Mouse (Mus musculus) thymus, adult 18-20 months (tissue): ENCODE measurements around the gene Plscr3.
"Not testable (repeated sequence)": the region's sequence is repeated elsewhere in the genome, so short reads cannot be mapped to it uniquely, and the experiment has no call there.

Source experiments
- DNase-seq, 2 experiments: peaks; one replicate each; pipeline ENCODE4 v3.0.0; 2022; ENCODE audit warnings: mixed read lengths in 2 of 2

Plscr3 gene

DNA sequence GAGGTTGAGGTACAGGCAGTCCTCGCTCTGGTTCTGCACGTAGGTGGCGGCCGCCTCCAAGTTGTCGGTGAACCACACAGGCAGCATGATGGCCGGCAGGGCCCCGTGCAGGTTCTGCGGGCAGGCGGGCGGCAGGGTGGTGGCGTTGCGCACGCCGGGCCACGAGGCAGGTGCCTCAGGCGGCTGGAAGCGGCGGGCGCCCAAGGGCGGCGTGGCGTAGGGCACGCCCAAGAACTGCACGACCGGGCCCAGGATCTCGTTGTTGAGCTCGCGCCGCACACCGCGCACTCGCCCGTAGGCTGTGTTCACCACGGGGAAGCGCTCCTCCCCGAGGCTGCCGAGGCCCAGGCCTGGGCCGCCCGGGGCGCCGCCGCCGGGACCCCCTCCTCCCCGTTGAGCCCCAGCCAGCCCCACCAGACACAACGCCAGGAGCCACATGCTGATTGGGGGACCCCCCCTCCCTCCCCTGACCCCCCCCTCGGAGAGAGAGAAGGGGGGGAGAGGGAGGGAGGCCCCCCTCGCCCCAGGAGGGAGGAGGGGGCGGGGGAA, 12.1 kb upstream of the Plscr3 start:
- peak in 1 of 2 experiments; percentile 37 for DNase-seq

DNA sequence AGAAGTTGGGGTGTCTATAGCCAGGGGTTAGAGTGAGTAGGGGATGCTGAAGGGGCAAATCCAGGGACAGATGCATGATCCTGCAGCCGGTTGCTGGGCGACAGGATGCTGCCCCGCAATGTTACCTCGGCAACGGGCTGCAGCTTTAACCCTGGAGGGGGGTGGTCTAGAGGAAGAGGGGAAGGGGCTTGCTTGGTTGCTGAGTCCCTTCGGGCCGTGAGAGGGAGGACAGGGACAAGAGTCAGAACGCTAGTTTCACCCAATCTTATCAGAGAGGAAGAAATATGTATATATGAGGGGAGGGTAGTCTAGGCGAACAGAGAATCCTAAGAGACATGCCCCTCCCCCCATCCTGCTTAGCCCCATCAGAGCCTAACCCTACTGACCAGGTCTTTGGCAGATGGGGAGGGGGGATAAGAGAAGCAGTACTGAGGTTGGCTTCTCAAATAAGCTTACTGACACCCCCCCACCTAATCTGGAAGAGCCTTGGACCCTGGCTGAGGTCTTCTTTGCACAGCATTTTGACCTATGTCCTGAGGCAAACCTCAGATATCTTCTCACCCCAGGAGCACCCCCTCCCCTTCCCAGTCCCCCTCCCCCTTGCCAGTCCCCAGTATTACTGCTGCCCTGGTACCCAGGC, 10.7 kb upstream of the Plscr3 start:
- DNase-seq: no peak

DNA sequence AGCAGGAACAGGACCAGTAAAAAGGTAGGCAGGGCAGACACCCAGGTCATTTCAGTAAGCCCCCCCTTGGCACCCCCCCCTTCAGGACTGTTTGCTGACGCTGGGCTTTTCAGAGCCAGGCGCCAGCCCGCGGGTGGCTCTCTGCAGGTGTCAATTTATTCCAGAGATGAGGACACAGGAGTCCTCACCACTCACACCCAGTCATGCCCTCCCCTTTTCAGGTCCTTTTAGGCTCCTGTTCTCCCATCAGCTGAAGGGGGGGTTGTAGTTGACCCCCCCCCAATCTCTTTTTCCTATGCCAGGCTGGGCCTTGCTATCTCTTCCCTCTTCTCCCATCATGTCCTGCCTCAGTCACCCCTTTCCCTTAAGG, 10.2 kb upstream of the Plscr3 start:
- no peak for DNase-seq

DNA sequence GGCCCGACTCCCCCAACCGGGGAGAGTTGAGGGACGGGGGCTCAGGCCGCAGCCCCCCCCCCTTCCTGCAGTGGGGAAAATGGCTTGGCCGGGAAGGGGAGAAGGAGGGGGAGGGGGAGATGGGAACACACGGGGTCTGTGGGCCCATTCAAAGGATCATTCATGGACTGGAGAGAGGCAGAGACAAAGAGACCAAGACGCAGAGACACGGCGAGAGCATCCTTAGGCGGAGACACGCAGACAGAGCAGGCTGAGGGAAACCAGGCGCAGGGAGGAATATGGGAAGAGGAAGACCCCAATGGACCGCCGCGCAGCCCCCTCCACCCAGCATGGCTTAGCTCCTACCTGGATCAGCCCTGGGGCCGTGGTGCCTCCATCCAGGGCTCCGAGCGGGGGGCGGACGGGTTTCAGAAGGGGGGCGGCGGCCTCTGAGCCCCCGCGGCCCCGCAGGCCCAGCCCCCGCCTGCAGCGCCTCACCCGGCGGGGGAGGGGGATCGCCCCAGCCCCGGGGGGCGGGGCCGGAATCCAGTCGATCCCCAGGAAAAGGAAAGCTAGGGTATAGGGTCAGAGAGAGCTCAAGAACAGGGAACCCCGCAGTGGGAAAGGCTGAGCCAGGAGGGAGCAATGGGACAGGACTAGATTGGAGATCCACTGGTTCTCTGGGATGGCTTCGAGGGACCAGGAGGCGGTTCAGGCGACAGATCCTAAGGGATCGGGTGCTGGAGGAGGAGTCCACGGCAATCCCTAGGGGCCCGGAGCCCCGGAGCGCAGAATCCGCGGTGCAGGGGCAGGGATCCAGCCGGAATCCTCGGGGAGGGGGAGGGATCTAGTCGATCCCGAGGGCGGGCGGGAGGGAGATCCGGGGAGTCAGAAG, 9.2 kb upstream of the Plscr3 start:
- no peak for DNase-seq

DNA sequence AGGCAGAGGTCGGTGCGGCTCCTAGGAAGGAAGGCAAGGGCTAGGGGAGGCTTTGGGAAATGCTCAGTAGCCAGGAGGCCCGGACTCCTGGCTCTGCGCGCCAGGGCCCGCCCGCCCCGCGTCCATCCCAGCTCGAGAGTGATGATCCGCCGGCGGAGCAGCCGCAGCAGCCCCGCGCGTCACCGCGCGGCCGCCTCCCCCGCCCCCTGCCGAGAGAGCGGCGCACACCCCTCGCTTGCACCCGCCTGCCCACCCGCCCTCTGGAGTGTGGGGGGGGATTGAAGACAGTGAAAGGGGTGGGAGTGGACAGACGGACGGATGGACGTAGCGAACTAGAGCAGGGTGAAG, 8.6 kb upstream of the Plscr3 start, which contains the start of gene Nlgn2:
Nlgn2 (minus strand) TSS at position 181 of the 348 bp plus-strand sequence.
- no peak for DNase-seq

DNA sequence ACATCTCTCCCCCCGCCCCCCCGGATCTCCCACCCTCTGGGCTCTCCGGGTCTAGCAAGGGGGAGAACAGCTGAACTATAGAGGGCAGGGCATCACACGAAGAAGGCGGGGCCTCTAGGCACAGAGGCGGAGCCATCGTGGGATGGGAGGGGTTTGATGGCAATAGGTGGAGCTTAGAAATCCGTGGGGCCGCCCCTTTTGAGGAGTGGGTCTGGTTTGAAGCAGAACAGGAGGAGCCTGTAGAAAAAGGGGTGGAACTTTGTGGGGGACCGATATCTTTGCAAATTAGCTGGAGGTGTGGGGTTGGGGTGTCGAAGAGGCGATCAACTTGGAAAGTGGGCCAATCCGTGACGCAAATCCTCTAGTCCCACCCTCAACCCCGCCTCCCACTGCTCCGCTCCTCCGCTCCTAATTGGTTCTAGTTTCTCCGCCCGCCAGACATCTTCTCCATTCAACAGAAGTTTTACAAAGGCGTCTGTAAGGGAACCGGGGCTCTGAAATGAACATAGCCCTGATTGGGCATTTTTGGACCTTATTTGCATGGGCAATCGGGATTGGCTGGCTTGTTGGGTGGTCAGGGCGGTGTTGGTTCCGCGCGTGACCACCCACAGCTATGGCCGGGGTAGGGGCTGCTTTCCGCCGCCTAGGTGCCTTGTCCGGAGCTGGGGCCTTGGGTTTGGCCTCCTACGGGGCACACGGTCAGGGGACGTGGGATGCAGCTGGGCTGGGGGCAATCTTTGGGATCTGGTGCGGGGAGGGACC, 8.0 kb upstream of the Plscr3 start, which contains the start of gene Tmem256:
Tmem256 (plus strand) TSS at position 563 of the 762 bp plus-strand sequence.
- peak; percentile 78 to 89 for DNase-seq

DNA sequence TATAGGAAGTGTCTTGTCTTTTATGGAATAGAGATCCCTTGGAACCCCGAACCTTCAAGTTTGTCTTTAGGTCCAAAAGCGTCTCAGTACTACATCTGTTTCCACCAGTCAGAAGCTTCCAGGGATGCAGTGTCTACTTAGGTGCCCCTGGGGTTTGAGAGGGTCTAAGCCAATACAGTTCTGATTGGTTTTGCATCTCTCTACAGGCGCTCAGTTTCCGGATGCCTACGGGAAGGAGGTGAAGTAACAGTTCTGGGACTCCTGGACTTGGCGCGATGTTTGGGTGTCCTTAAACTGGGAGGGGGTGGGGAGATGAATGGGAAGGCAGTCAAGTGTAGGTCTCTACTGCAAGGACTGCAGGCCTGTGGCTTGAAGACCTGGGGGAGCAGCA, 7.5 kb upstream of the Plscr3 start:
- no peak for DNase-seq

DNA sequence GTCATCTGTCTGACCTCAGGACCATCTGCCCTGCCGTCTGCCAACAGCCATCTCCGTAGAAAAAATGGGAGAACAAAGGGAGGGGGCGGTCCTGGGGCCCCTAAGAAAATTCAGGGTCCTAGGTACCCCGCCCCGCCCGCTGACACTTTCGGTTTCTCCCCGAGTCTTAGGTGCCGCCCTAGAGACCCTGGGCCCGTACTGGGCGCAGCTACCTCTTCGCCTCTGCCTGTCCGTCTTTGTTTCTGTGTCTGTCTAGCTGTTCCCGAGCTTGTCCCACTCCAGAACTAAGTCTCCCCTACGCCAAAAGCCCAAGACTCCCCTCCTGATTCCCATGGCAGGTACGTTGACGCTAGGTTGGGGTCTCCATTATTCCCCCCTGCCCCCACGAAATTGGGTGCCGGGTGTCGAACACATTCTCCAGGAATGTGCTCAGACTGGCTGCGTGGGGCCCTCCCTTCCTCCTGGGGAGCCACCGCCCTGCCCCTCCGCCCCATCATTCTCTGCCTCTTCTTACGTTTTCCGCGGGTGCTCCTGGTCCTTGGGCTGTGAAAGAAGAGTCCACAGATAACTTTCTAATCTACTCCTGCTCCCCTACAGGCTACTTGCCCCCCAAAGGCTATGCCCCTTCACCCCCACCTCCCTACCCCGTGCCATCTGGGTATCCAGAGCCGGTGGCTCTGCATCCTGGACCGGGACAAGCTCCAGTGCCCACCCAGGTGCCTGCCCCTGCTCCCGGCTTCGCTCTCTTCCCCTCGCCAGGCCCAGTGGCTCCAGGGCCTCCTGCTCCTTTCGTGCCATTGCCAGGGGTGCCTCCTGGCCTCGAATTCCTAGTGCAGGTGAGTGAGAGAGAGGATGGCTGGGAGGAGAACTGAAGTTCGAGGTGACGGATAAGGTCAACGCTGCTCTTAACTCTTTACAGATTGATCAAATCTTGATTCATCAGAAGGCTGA, 837 bp downstream of the Plscr3 start:
- no peak for DNase-seq

DNA sequence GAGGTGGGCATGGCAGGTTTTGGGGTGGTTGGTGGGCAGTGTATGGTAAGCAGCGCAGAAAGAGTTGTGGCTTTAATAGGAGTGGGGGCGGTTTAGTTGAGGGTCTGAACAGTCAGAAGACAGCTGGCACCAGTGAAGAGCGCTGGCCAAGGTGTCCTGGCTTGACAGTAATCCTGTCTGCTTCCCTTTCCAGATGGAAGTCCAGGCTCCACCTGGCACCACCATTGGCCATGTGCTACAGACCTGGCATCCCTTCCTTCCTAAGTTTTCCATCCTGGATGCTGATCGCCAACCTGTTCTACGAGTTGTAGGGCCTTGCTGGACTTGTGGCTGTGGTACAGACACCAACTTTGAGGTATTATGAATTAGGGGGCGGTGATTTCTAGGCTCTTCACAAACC, 1.8 kb downstream of the Plscr3 start:
- no peak for DNase-seq

DNA sequence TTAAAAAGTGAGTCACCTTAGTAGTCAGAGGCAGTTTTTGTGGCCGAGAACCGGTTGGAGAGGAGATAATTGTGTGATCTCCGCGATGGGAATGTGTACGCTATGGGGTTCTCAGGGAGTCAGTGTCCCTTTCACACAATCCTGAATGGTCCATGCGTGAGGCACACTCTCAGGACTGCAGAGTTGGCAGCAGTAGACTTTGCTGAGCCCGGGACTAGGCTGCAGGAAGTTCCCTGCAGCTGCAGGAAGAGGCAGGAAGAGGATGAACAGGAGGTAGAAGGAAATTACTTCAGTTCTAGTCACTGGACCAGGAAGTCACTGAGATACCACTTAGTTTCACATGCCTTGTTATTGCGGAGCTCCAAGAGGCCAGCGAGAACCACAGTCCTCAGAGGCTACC, 3.0 kb downstream of the Plscr3 start:
- DNase-seq: no peak

DNA sequence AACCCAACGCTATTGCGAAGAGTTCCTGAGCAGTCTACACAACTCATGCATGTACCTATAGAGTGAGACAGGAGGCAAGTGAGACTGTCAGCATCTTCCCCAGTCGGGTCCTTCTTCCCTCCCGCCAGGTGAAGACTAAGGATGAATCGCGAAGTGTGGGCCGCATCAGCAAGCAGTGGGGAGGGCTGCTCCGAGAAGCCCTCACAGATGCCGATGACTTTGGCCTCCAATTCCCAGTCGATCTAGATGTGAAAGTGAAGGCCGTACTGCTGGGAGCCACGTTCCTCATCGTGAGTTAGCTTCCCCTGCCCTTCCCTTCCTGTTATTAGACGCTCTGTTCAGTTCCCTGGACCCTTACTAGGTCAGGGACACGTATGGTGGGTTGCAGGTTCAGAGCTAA, 3.7 kb downstream of the Plscr3 start:
- no peak for DNase-seq

DNA sequence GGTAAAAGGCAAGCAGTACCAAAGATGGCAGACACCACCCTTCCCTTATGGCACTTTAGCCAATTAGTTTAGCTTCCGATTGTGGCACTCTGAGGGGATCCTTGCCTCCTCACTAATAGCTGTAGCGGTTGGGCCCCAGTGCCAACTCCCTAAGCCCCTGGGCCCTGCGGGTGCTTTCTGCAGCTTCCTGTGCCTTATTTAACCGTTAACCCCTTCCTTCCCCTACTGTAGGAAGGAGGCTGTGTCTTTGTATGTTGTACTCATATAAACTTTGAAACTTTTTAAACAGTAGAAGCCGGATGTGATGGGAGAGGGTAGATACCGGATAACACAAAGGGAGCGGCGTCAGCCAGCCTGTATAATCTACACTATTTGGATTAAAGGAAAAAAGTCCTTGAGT, 4.6 kb downstream of the Plscr3 start:
- no peak for DNase-seq

DNA sequence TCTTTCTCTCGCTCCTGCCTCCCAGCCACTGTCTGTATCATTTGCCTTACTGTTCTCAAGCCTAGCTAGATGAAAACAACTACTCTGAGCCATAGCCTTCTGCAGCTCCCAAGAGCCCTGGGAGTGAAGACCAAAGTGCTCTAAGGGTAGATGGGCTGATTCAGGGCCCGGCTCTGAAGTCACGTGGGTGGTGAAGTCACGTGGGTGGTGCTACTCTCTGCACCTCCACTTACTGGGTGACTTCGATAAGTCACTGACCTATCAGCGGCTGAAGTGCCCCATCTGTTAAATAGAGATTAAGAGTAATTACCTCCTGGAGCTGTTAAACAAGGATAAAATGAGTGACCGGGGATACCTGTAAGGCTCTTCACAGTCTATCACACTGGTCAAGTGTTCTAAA, 7.8 kb downstream of the Plscr3 start:
- DNase-seq: no peak

DNA sequence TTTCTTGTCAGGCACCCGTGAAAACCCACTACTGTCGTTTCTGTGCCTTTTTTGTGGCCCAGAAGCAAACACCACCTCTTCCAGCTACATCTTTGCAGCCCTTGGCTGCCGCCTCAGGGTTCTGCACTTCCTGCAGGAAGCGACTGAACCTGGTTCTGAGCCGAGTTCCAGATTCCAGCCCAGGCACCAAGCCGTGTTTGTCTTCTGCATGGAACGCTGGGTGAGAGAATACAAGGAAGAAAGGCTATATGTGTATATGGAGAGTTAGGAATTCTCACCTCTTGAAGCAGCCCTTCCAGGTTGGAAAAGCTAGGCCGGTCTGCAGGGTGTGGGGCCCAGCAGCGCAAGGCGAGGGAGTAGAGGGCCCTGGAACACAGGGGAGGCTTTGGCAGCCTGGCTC, 8.5 kb downstream of the Plscr3 start:
- DNase-seq: no peak

DNA sequence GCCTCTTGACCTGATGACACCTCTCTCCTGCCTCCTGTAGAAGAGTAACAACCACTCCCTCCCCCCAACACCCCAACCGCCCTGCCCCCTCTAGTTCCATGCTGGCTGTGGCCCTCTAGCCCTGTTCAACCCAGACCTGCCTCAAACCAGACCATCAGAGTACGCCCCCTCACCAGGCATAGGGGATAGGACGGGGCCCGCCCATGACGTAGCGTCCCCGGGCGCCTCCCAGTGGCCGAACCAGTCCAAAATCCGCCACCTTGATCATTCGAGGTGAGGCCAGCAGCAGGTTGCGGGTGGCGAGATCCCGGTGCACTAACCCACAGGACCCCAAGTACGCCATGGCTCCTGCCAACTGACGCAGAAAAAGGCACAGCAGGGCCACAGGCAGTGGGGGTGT, 9.2 kb downstream of the Plscr3 start:
- peak in 1 of 2 experiments; percentile 31 for DNase-seq

DNA sequence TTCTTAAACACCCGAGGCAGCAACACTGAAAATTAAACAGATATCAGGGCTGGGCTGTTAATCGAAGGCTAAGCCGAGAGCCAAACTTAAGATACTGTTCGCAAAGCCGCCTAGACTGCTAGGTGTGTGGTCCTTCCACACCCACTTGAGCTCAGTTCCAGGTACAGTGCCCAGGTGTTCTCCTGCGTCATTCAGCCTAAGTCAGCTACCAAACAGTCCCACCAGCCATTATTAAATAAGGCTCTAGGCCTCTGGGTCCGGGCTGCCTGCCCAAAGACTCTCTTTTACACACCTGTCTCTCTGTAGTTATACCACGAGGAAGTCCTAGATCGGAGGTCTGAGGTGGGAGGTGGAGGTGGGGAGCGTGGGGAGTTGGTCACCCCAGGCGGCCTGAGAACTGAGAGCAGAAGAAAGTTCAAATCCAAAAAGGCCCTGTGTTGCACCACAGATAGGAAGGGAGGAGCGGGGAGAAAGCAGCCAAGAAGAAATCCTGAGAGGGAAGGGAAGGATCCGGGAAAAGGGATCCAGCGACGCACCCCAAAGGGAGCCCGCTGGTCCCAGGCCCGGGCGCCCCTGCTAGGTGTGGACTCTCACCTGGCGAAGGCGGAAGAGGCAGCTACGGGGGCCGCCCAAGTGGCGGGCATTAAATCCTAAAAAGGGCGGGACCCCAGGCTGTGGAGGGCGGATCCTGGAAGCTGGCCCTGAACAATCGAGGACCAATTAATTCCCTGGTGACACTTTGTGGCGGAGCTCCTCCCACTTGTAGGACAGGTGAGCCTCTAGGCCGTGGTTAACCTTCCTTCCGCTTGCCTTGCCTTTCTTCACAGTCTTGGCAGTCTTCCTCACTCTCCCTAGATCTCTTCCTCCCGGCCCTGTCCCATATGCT, 12.2 kb downstream of the Plscr3 start, which contains the start of gene Tnk1:
Tnk1 (minus strand) TSS at position 618 of the 886 bp plus-strand sequence.
- DNase-seq: no peak

DNA sequence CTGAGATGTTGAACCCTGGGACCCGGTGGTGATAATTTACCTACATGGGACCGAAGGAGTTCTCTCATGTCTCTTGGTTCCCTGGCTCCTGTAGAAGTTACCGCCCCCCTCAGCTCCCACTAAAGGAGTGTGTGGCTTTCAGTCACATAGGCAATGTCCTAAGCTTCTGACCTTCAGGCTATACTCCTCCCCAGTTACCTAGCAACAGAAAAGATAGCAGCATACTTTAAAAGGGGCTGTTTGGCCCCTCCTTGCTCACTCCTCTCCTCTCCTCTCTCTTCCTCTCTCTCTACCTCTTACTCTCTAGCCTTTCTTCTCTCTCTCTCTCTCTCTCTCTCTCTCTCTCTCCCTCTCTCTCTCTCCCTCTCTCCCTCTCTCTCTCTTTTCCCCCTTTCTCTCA, 17.6 kb downstream of the Plscr3 start:
- not testable (repeated sequence) for DNase-seq

DNA sequence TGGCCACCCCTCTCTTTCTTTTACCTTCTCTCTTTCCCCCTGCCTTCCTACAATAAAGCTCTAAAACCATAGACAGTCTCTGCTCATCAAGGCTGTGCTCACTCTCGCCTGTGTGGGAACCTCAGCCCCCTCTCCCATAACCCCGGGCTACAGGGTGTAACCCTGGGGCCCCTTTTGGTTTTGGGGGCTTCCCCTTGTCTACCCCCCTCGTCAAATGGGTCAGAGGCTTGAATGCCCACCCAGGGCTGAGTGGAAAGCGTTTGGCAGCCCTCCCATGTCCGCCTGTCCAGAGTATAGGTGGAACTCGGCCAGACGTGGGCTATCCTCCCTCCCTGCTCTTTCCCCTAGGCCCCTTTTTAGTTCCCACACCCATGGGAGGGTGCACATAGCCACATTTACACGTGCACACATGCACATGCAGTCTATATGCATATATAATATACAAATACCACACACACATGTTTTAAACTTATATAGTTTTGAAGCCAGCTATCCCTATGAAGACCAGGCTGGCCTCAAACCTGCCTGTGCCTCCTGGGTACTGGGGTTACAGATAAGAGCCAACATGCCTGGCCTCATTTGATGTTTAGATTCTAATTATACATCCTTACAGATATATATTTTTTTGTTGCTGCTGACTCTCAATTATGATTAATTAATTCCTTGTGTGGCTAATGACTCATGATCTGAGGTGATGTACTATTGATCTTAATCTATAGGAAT, 18.1 kb downstream of the Plscr3 start:
- DNase-seq: no peak

DNA sequence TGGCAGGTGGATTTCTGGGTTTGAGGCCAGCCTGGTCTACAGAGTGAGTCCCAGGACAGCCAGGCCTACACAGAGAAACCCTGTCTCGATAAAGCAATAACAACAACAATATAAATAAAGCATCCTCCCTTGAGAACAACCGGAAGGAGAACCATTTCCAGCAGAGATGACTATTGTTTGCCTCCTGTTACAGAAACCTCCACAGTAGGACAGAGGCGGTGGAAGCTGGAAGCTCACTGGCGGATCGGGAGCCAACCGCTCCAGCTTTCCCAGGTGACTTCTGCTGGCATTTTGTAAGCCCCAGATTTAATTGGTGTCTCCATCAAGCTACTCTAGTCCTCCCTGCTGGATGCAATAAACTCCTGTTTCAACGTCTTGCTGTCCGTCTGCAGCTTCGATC, 19.4 kb downstream of the Plscr3 start:
- no peak for DNase-seq

DNA sequence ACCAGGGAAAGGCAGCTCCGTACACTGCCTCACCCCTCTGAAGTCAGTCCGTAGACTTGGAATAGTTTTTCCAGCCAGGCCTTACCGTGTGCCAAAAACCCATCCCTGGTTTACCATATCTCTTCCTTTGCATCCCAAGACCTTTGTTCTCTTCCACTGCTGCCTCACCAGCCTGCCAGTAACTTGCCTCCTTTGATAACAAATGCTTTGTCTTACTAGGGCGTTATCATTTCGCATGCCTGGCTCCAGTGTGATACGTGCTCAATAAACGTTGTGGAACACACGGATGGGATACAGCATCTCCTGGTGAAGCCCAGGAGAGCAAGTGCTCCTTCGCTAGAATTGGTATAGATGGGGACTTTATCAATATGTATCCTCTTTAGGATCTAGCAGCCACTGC, 21.2 kb downstream of the Plscr3 start:
- no peak for DNase-seq
